Mouse (Mus musculus) liver, embryonic 14.5 days (tissue): ENCODE results near the gene Atrip. TPM values are rescaled to one million over a fixed set of nuclear protein-coding genes. Genes with fewer than 3 reads are reported as not detected.

ENCODE experiments used
- ATAC-seq: fragments of 200-750 bp; cut with Nextera tagmentation; 2 replicates; pipeline ENCODE4 v1.8.0; 2017; ENCODE audit warnings: moderate number of reproducible peaks, mild to moderate bottlenecking, moderate library complexity; ENCODE audit not compliant: insufficient read depth
- DNase-seq, 3 experiments: peaks; one replicate each; pipeline ENCODE4 v3.0.0-alpha.2; 2012 to 2013; ENCODE audit warnings: low read depth in 3 of 3, low spot score in 3 of 3
- H3K27ac ChIP-seq: fragments of 300-500 bp; sonication (generic); 2 replicates; pipeline ENCODE4 v1.5.1; 2014; ENCODE audit warnings: moderate library complexity, mild to moderate bottlenecking, control low read depth, inconsistent platforms
- H3K27me3 ChIP-seq: fragments of 300-500 bp; sonication (generic); 2 replicates; pipeline ENCODE4 v1.6.1; 2014; ENCODE audit warnings: mild to moderate bottlenecking, low read length, moderate library complexity; ENCODE audit not compliant: control insufficient read depth, insufficient read depth
- H3K36me3 ChIP-seq: fragments of 300-500 bp; sonication (generic); replicated peaks from 2 replicates; pipeline ENCODE4 v1.6.1; 2014; ENCODE audit warnings: low read depth; ENCODE audit not compliant: control insufficient read depth, insufficient read depth
- H3K4me1 ChIP-seq, 2 experiments: fragments of 200-500 bp in 1 of 2; fragments of 300-500 bp in 1 of 2; sonication (generic) in 1 of 2; replicated peaks; 2 replicates each; pipeline ENCODE4 v1.6.1; 2012 to 2014; ENCODE audit warnings: antibody characterized with exemption in 1 of 2, inconsistent platforms in 1 of 2, low read length in 1 of 2; ENCODE audit not compliant: control insufficient read depth in 2 of 2, insufficient read depth in 2 of 2
- H3K4me2 ChIP-seq: fragments of 300-500 bp; sonication (generic); 2 replicates; pipeline ENCODE4 v1.6.1; 2014; ENCODE audit warnings: low read depth, mild to moderate bottlenecking, control low read depth, moderate library complexity
- H3K4me3 ChIP-seq, 2 experiments: fragments of 200-500 bp in 1 of 2; fragments of 300-500 bp in 1 of 2; sonication (generic) in 1 of 2; 2 replicates each; pipeline ENCODE4 v1.5.1; 2012 to 2014; ENCODE audit warnings: low read depth in 2 of 2, low read length in 2 of 2, mild to moderate bottlenecking in 2 of 2, control low read depth in 1 of 2, inconsistent platforms in 1 of 2, moderate library complexity in 1 of 2; ENCODE audit not compliant: insufficient read depth in 1 of 2
- H3K9ac ChIP-seq: fragments of 300-500 bp; sonication (generic); replicated peaks from 2 replicates; pipeline ENCODE4 v1.6.1; 2014; ENCODE audit warnings: mild to moderate bottlenecking, control low read depth, moderate library complexity
- H3K9me3 ChIP-seq: fragments of 300-500 bp; sonication (generic); 2 replicates; pipeline ENCODE4 v1.6.1; 2016; ENCODE audit warnings: low read length, mixed read lengths; ENCODE audit not compliant: control insufficient read depth
- CTCF ChIP-seq: IDR thresholded peaks from 2 replicates; pipeline ENCODE4 v1.5.1; 2016; ENCODE audit warnings: antibody characterized with exemption, low read depth, control low read depth
- EP300 ChIP-seq: IDR thresholded peaks from 2 replicates; pipeline ENCODE4 v1.6.1; 2016; ENCODE audit warnings: antibody characterized with exemption, low read depth
- WGBS: fragments of 180-500 bp; shearing (Covaris S2); extraction: QIAGEN DNeasy Blood & Tissue Kit; methylation state at CpG from one replicate; pipeline ENCODE4 v1.1.7; 2014; ENCODE audit not compliant: insufficient replicate concordance; 5-methylcytosine and 5-hydroxymethylcytosine counted together
- polyA plus RNA-seq, 2 experiments: library from polyadenylated mRNA; depleted of rRNA in 1 of 2; stranded (reverse) in 1 of 2; unstranded in 1 of 2; fragments of >200 nt; fragmentation: Nextera tagmentation in 1 of 2; extraction: Ambion mirVana in 1 of 2; gene quantifications; 2 replicates each; pipeline versions ENCODE4 v1.2.1 to v1.2.3; 2012 to 2014

Gene Atrip
- polyA plus RNA-seq, 2 experiments, result 6.5 to 9.0 TPM

DNA sequence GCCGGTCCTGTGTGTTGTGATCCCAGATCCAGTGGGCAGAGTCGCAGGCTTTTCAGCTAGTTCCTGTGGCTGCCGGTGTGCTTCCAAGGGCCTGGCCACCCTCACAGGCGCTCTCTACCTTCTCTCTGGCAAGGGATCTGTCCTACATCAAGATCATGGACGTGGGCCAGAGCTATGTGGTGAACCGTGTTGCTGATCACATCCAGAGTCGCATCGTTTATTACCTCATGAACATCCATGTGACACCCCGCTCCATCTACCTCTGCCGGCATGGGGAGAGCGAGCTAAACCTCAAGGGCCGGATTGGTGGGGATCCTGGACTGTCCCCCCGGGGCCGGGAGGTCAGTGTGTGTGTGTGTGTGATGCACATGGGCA lies 63.6 kb downstream of the Atrip start:
- H3K36me3 ChIP-seq, result no peaks in the 10 kb centered on the region
- no peak overlapping the region for H3K4me2 ChIP-seq
- no peaks in the 10 kb centered on the region for H3K27me3 ChIP-seq
- no peak overlapping the region for H3K9ac ChIP-seq
- WGBS, result 72% methylated on average over 14 of the region's 14 CpGs
- no peaks in the 10 kb centered on the region for H3K9me3 ChIP-seq
- ATAC-seq (no peak), DNase-seq (no peak)
- peaks cover 3 to 7% of the 10 kb centered on the region in 2 experiments; a peak in 3 of 4 replicates for H3K4me1 ChIP-seq
- no peak overlapping the region for H3K4me3 ChIP-seq
- H3K27ac ChIP-seq, result no peak overlapping the region
- TF ChIP-seq CTCF, result no peak
- no peak for TF ChIP-seq EP300

DNA sequence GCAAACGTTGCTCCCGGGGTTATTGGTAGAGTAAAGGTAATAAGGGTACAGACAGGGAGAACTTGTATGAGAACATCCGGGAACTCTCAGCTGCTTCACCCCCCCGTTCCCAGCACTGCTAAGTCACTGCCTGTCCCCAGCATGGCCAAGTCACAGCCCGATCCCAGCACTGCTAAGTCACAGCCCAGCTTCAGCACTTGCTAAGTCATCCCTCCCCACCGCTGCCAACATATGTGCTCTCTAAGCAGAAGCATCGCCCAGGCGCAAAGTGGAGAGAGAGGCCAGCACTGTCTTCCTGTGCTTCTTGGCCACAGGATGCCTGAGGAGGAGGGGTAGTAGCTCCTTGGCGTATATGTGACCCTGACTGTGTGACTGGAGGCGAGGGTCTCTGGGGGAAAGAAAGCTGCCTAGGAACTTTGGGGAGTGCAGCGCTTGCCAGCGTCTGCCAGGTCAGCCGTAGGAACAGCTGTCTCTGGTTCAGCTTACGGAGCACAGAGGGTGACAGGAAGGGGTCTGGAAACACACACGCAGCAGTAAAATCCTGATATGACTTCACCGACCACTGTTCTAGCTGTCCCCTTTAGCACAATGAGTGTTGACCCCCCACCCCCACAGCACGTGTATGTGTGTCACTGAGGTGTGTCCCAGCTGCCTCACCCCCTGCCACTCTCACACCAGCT lies 64.1 kb downstream of the Atrip start:
- no peaks in the 10 kb centered on the region for H3K36me3 ChIP-seq
- no peak overlapping the region for H3K9ac ChIP-seq

DNA sequence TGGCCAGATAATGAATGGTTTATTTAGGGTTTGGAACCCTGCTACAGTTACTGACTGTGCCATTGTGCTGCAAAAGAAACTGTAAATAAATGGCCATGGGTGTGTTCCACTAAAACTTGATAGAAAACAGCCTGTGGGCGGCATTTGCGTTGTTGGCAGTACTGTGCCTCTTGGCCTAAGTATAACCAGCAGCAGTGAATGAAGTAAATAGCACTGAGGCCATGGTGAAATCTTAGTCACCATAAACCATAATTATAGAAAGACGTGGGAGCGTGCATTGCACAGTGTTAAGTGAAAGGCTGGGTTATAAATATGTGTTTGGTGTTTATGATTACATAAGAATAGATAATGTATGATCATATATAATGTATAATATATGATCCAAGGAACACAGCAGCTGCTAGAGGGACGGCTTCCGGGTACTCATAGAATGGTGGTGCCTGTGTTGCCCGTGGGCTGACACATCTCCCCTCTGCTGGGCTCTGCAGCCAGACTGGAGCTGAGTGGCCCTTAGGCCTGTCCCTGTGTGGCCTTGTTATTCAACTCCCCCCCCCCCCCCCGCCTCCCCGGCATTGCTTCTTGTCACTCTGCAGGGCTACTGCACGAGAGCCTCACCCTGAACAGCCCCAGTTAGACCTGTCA lies 64.8 kb downstream of the Atrip start:
- no peaks in the 10 kb centered on the region for H3K27me3 ChIP-seq
- ATAC-seq (no peak), DNase-seq (no peak)
- H3K9ac ChIP-seq, result no peak overlapping the region
- 0 out of 4 replicates have a peak, but pooled peaks cover 0 to 4% of the 10 kb centered on the region in 2 experiments for H3K4me1 ChIP-seq
- no peak overlapping the region for H3K4me2 ChIP-seq
- 53% methylated on average over 10 of the region's 10 CpGs for WGBS
- no peak overlapping the region for H3K27ac ChIP-seq
- no peak overlapping the region for H3K4me3 ChIP-seq
- TF ChIP-seq CTCF, result no peak
- TF ChIP-seq EP300, result no peak
- H3K9me3 ChIP-seq, result no peaks in the 10 kb centered on the region
- H3K36me3 ChIP-seq, result no peaks in the 10 kb centered on the region

More for the DNA sequence above, 64.1 kb downstream of the Atrip start:
- Histone ChIP-seq H3K27ac (no peak overlapping the region), H3K27me3 (no peaks in the 10 kb centered on the region), H3K4me1 (0 out of 4 replicates have a peak, but pooled peaks cover 0 to 4% of the 10 kb centered on the region in 2 experiments), H3K4me3 (no peak overlapping the region), H3K9me3 (no peaks in the 10 kb centered on the region), H3K4me2 (no peak overlapping the region)
- ATAC-seq, result peak; percentile 83
- peak in 1 of 3 experiments; percentile 45 for DNase-seq
- no peak for TF ChIP-seq CTCF
- no peak for TF ChIP-seq EP300
- WGBS, result 21% methylated on average over 17 of the region's 17 CpGs

DNA sequence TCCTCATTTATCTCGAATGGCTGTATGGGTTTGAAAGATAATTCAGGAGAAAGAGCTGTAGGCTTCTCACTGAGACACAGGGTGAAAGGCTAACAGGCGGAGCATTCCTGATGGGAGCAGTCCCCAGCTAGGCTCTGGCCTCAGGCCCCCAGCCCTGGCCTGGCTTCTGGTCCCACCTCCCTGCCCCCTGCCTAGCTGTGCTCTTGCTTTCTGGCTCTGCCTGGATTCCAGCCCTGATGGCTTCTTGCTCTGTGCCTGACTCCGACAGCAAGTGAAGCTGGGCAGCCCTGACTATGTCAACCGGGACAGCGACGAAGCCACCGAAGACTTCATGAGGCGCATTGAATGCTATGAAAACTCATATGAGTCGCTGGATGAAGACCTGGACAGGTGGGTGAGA lies 65.8 kb downstream of the Atrip start:
- ATAC-seq, result no peak

More for the DNA sequence above, 65.8 kb downstream of the Atrip start:
- Histone ChIP-seq H3K27me3 (no peaks in the 10 kb centered on the region), H3K36me3 (no peaks in the 10 kb centered on the region), H3K9ac (no peak overlapping the region), H3K4me3 (no peak overlapping the region), H3K27ac (no peak overlapping the region), H3K4me1 (0 out of 4 replicates have a peak, but pooled peaks cover 0 to 4% of the 10 kb centered on the region in 2 experiments), H3K4me2 (no peak overlapping the region), H3K9me3 (no peaks in the 10 kb centered on the region)
- no peak for DNase-seq
- WGBS, result 74% methylated on average over 9 of the region's 9 CpGs
- TF ChIP-seq CTCF (no peak), EP300 (no peak)

Other genes with a start within 250 kb of the Atrip start
- gene Celsr3, start 247.8 kb downstream of the Atrip start, polyA plus RNA-seq (2012; rRNA removed), result 0.19 and 0.27 TPM in 2 replicates
- 0.01 and 0.06 TPM in 2 replicates for gene Celsr3, start 247.8 kb downstream of the Atrip start, polyA plus RNA-seq (2014; fragmentation: Nextera tagmentation; extraction: Ambion mirVana)
- gene Slc26a6, start 220.8 kb downstream of the Atrip start, polyA plus RNA-seq (2012; rRNA removed), result 4.1 and 4.6 TPM in 2 replicates
- 5.9 and 7.0 TPM in 2 replicates for gene Slc26a6, start 220.8 kb downstream of the Atrip start, polyA plus RNA-seq (2014; fragmentation: Nextera tagmentation; extraction: Ambion mirVana)
- 0.08 TPM in 1 of 2 replicates, not detected in the other for gene Tmem89, start 159.5 kb downstream of the Atrip start, polyA plus RNA-seq (2012; rRNA removed)
- not detected in 2 replicates for gene Tmem89, start 159.5 kb downstream of the Atrip start, polyA plus RNA-seq (2014; fragmentation: Nextera tagmentation; extraction: Ambion mirVana)
- 200 and 206 TPM in 2 replicates for gene Uqcrc1, start 137.5 kb downstream of the Atrip start, polyA plus RNA-seq (2012; rRNA removed)
- 297 and 318 TPM in 2 replicates for gene Uqcrc1, start 137.5 kb downstream of the Atrip start, polyA plus RNA-seq (2014; fragmentation: Nextera tagmentation; extraction: Ambion mirVana)
- gene Col7a1, start 120.5 kb downstream of the Atrip start, polyA plus RNA-seq (2012; rRNA removed), result 0.45 and 0.66 TPM in 2 replicates
- gene Col7a1, start 120.5 kb downstream of the Atrip start, polyA plus RNA-seq (2014; fragmentation: Nextera tagmentation; extraction: Ambion mirVana), result 0.29 and 0.30 TPM in 2 replicates
- gene Ucn2, start 88.1 kb downstream of the Atrip start, polyA plus RNA-seq (2012; rRNA removed), result 0.06 TPM in 2 replicates
- not detected in 2 replicates for gene Ucn2, start 88.1 kb downstream of the Atrip start, polyA plus RNA-seq (2014; fragmentation: Nextera tagmentation; extraction: Ambion mirVana)
- 2.1 TPM in 2 replicates for gene Pfkfb4, start 82.3 kb downstream of the Atrip start, polyA plus RNA-seq (2012; rRNA removed)
- 1.9 and 2.8 TPM in 2 replicates for gene Pfkfb4, start 82.3 kb downstream of the Atrip start, polyA plus RNA-seq (2014; fragmentation: Nextera tagmentation; extraction: Ambion mirVana)
- gene Shisa5, start 35.6 kb downstream of the Atrip start, polyA plus RNA-seq (2012; rRNA removed), result 14.9 and 16.4 TPM in 2 replicates
- 16.0 TPM in 2 replicates for gene Shisa5, start 35.6 kb downstream of the Atrip start, polyA plus RNA-seq (2014; fragmentation: Nextera tagmentation; extraction: Ambion mirVana)
- 12.0 and 14.1 TPM in 2 replicates for gene Trex1, start 14.4 kb downstream of the Atrip start, polyA plus RNA-seq (2012; rRNA removed)
- 5.0 and 6.1 TPM in 2 replicates for gene Trex1, start 14.4 kb downstream of the Atrip start, polyA plus RNA-seq (2014; fragmentation: Nextera tagmentation; extraction: Ambion mirVana)
- 5.4 and 7.1 TPM in 2 replicates for gene Ccdc51, start 8.4 kb upstream of the Atrip start, polyA plus RNA-seq (2012; rRNA removed)
- gene Ccdc51, start 8.4 kb upstream of the Atrip start, polyA plus RNA-seq (2014; fragmentation: Nextera tagmentation; extraction: Ambion mirVana), result 12.1 and 14.9 TPM in 2 replicates
- 37.4 and 92.4 TPM in 2 replicates for gene Tma7, start 8.5 kb upstream of the Atrip start, polyA plus RNA-seq (2012; rRNA removed)
- 470 and 504 TPM in 2 replicates for gene Tma7, start 8.5 kb upstream of the Atrip start, polyA plus RNA-seq (2014; fragmentation: Nextera tagmentation; extraction: Ambion mirVana)
- gene Plxnb1, start 21.3 kb upstream of the Atrip start, polyA plus RNA-seq (2012; rRNA removed), result 4.3 and 4.7 TPM in 2 replicates
- 2.8 and 2.9 TPM in 2 replicates for gene Plxnb1, start 21.3 kb upstream of the Atrip start, polyA plus RNA-seq (2014; fragmentation: Nextera tagmentation; extraction: Ambion mirVana)
- gene Fbxw21, start 87.9 kb upstream of the Atrip start, polyA plus RNA-seq (2012; rRNA removed), result not detected in 2 replicates
- gene Fbxw21, start 87.9 kb upstream of the Atrip start, polyA plus RNA-seq (2014; fragmentation: Nextera tagmentation; extraction: Ambion mirVana), result not detected in 2 replicates
- not detected in 2 replicates for gene Fbxw13, start 121.9 kb upstream of the Atrip start, polyA plus RNA-seq (2012; rRNA removed)
- gene Fbxw13, start 121.9 kb upstream of the Atrip start, polyA plus RNA-seq (2014; fragmentation: Nextera tagmentation; extraction: Ambion mirVana), result not detected in 2 replicates
- gene Fbxw20, start 160.6 kb upstream of the Atrip start, polyA plus RNA-seq (2012; rRNA removed), result 0.03 TPM in 1 of 2 replicates, not detected in the other
- gene Fbxw20, start 160.6 kb upstream of the Atrip start, polyA plus RNA-seq (2014; fragmentation: Nextera tagmentation; extraction: Ambion mirVana), result not detected in 2 replicates
- gene Fbxw14, start 213.6 kb upstream of the Atrip start, polyA plus RNA-seq (2012; rRNA removed), result not detected in 2 replicates
- gene Fbxw14, start 213.6 kb upstream of the Atrip start, polyA plus RNA-seq (2014; fragmentation: Nextera tagmentation; extraction: Ambion mirVana), result not detected in 2 replicates